Mouse (Mus musculus) thymus, postnatal 14 days (tissue): Measurements from ENCODE around the gene Ptprd.

Experiments used
- DNase-seq: peaks from one replicate; pipeline ENCODE4 v3.0.0; 2021

The Ptprd gene

GRCm38 (mm10) chr4:77233243-77233642 lies 978.5 kb downstream of the Ptprd start:
- DNase-seq = no peak

GRCm38 (mm10) chr4:77168866-77169265 lies 1042.9 kb downstream of the Ptprd start:
- no peak for DNase-seq

DNA sequence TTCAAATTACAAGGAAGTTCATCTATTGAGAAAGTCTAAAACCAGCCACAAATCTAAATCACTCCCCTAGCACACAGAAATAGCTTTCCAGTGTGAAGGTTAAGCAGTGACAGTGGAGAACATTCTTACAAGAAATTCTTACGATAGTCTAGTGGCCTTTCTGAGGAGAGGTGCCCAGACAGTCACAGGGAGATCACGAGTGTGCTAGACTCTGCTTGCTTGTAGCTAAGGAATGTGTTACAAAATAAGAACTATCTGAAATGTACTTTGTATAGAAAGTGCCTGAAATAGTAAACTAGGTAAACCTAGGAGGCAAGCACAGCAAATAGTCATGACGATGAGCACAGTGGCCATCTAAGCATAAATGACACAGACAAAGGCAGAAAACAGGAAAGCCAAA lies 1054.2 kb downstream of the Ptprd start:
- DNase-seq = no peak

DNA sequence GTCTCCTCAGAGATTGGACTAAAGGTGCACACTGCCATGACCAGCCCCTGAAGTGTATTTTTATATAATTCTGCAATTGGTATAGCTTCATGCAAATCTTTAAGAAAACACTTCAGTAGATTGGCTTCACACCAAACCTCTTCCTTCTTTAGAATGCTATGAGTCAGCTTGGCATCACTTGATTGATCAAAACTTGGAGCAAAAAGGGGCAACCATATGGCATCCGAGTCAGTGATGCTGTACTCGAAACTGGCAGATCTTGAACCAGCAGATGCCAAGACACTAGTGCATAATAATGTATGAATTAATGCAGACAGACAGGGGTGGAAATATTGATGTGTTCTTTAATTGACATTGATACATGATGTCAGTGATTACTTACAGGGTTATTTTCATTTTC lies 1056.2 kb downstream of the Ptprd start:
- no peak for DNase-seq

DNA sequence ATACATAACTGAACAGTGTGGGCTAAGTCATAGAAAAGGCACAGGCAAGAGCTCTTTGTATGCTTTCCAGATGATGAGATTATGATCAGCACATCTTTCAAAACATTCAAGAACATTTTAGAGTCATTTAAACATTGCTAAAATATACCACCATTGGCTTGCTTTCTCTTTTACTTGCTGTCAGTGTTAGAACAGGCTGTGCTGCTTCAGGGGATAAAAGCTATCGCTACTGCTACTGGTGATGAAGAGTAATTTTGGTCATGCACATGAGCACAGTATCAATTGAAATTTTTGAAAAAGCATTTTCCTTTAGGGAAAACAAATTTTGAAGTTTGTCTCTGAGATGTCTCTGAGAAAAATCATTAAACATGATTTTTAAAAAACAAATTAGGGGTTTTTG lies 1056.7 kb downstream of the Ptprd start:
- no peak for DNase-seq

- DNase-seq = no peak
These were observed 1086.9 kb downstream of the Ptprd start for GRCm38 (mm10) chr4:77124852-77125251.

- DNase-seq = no peak
These were observed 1100.9 kb downstream of the Ptprd start for GRCm38 (mm10) chr4:77110894-77111293.

DNA sequence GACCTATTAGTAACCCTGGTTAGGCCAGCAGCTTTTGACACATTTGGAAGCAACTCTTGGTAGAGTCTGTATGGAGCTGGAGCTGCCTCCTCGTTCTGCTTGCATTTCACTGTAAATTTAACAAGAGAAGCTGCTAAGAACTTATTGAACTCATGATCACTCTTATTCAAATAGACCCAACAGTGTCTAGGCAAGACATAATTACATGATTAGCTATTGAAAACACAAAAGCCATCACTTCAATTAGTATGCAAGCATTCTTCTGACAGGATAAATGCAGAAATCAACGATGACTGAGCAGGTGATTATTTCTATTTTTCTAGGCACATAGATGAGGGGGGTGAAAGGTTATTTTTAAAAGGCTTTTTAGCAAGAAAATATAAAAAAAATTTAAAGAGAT lies 1104.5 kb downstream of the Ptprd start:
- DNase-seq = no peak

DNA sequence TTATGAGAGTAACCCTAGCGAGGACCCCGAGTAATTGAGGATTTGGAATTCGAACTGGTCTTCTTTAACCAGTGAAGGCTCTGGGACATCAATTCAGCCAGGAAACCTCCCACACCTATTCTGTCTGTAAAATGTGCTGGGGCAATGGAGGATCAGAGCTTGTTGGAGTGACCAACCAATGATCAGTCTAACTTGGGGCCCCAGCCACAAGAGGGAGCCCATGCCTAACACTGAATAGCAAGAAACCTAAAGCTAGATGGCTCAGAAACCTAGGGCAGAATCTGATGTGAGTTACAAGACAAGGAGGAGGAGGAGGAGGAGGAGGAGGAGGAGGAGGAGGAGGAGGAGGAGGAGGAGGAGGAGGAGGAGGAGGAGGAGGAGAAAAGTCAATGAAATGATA lies 1128.6 kb downstream of the Ptprd start:
- DNase-seq = no peak

GRCm38 (mm10) chr4:77077607-77078006 lies 1134.2 kb downstream of the Ptprd start:
- DNase-seq = no peak

DNA sequence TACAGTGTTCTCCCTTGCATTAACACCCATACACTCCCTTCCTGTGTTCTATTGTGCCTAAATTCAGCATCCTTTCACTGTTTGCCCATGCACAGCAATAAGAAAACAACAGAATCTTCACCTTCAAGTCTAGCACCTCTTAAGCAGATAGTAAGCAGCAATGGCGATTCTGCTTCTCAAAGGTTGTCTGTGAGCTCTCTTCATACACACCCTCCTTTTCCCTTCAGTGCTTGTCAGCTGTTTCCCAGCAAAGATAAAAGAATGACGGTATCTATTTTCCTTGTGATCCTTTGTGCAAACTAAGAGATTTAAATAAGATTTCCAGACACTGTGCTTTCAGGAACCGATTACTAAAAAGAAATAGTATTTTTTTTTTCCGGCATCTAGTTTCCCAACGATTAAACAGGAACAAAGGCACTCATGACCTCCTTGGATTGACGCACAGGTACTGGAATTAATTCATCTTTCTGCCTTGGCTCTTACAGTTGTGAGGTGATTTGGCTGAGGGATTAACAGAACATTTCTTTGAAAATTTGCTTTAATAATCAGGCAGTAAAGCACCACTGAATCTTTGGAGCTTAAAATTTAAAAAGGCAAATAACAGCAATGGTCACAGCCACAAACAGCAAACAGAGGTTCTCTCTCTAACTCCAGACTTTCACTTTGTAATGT lies 1161.1 kb downstream of the Ptprd start:
- no peak for DNase-seq

DNA sequence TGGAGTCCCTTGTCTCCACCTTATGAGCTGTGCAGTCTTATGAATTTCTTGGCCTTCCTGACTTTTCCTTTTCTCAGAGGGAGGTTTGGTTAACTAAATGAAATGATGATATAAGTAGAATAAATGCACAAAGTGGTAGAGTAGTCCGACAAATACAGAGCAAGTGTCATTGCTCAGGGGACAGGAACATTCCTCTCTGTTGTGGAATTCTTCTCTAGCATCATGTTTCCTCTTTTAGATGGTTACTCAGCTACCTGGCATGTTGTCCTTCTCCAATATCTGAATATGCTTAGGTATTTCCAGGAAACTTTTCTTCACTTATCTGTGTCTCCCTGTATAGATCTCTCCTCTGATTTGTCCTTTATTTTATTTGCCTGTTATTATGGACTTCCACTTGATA lies 1207.3 kb downstream of the Ptprd start:
- no peak for DNase-seq

- DNase-seq = no peak
These were observed 1215.6 kb downstream of the Ptprd start for GRCm38 (mm10) chr4:76996172-76996571.

GRCm38 (mm10) chr4:76989961-76990360 lies 1221.8 kb downstream of the Ptprd start:
- no peak for DNase-seq

DNA sequence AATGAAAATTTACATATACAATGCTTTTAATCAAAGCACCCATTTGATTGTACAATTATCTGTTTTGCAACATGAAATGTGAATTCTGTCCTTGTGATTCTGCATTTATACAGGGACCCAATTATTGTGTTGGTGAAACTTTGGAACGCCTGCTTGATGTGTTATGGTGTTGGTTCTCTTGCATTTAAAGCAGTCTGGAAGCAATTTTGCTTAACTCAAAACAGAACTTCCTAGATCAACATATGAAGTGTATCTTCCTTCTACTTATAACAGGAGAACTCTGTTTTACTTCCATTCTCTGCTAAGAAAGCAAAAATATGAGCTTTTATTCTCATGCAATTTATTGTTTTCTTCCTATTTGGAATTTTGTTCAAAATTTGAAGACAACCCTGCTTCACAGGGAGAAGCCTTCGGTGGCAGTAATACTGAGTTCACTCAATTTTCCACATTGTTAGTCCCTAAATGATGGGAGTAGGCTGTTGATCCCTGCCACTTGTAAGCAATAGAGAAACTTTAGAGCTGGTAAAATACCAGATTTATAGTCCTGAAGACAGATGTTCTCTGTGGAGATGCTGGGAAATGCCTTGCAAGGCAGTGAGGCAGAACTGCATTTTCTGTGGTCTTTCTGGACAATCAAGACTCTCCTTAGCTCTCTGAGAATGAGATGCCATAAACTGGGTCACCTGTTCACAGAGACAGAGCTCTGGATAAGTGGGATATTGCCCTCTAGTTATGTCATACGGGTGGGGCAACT lies 1234.5 kb downstream of the Ptprd start:
- DNase-seq = no peak

DNA sequence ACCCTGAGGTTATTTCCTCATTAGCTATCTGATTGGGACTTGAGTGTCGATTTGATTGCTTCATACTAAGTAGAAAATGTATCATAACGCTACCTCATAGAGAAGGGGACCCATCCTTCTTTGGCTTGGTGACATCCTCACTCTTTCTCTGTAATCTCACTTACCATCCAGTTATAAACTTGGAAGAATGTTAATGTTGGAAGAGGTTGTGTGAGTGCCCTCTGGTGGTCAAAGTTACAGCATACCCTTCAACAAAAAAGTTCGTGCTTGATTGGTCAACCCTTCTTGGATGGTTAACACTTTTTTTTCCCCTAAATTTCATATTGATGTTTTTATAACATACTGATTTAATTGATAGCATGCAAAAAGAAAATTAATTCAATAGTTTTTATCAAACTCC lies 1263.5 kb downstream of the Ptprd start:
- DNase-seq = no peak

- DNase-seq = no peak
These were observed 1270.1 kb downstream of the Ptprd start for GRCm38 (mm10) chr4:76941382-76942360.

GRCm38 (mm10) chr4:76931559-76931958 lies 1280.2 kb downstream of the Ptprd start:
- no peak for DNase-seq

GRCm38 (mm10) chr4:76913532-76914150 lies 1298.1 kb downstream of the Ptprd start:
- DNase-seq = no peak

GRCm38 (mm10) chr4:76901692-76902091 lies 1310.1 kb downstream of the Ptprd start:
- DNase-seq = no peak

- no peak for DNase-seq
These were observed 1322.1 kb downstream of the Ptprd start for GRCm38 (mm10) chr4:76889669-76890068.

GRCm38 (mm10) chr4:76881610-76882009 lies 1330.2 kb downstream of the Ptprd start:
- DNase-seq = no peak

DNA sequence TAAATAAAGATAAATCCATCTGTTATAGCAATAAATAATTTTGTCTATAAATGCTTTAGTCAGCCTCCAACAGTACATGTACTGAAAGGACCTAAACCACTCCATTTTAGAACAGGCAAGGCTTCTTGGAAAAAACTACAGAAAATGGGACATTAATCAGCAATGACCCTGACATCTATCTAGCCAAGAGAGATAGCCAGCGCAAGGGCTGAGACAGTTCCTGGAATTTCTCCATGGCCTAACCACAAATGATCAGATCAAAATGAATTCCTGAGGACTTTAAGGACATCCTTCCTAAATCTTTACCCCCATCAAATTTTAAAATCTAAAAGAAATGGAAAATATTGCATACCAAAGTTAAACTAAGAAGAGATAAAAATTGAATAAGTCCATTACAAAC lies 1340.8 kb downstream of the Ptprd start:
- DNase-seq = no peak
